Mouse (Mus musculus) brain, embryonic 18.5 days (tissue): ENCODE measurements around the gene Setdb1.

Experiments used
- DNase-seq: peaks from one replicate; pipeline ENCODE4 v3.0.0-alpha.2; 2012; ENCODE audit warnings: low read depth, low spot score

Setdb1 gene

DNA sequence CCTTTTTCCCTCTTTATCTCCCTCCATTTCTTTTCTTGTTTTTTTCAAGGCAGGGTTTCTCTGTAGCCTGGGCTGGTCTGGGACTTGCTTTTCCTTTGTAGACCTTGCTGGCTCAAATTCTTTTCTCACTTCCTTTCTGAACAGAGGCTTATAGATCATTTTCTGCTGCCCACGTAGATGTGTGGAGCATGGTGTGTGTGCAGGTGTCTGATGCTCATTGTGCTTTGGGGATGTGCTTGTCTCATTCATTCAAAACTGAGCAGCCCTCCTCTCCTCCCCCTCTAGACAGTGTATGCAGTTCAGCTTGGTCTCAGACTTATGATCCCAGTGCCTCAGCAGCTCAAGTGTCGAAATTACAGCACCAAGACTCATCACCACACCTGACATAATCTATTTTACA, 37.9 kb downstream of the Setdb1 start:
- no peak for DNase-seq

DNA sequence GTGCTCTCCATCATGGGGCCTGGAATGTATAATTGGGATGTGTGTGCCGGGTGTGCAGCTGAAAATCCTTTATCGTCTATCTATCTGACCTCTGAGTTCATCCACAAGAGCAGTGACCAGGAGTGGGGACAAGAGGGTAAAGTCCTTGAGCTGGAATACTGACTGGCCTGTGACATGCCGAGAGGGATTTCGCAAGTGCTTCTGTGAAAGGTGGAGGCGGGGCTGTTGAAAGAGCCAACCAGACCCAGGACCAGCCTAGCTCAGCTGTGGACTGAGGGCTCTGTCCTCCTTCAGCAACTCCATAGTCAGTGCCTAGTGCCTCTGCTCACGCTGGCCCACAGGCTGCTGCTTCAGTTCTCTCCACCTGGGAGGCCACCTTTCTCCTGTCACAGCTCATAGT, 38.5 kb downstream of the Setdb1 start:
- DNase-seq, result no peak

DNA sequence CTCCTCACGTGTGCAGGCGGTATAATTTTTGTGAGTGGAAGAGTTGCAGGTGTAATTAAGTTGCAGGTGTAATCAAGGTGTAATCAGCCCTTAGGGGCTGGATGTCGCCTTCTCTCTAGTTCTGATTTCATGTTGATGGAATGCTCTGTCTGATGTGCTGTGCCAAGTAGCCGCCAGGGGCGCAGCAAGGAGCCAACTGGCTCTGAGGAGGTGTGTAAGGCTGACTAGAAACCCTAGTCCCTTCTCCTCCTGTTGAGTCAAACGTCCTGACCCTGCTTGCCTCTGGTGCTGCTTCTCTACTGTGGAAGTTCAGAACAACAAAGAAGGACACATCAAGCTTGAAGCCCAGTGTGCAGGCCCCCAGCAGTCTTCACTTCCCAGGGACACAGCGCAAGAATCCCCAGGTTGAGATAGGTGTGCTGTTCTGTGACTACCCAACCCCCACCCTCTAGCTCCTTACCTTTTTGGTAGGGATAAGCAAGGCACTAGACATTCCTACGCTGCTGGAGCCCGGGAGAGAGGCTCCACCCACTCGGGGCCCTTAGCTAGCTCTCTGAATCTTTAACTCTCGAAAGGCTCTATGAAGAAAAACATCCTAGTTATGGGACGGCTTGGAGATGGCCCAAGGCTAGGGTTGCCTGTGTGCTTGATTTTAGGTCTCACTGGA, 39.5 kb downstream of the Setdb1 start:
- no peak for DNase-seq

DNA sequence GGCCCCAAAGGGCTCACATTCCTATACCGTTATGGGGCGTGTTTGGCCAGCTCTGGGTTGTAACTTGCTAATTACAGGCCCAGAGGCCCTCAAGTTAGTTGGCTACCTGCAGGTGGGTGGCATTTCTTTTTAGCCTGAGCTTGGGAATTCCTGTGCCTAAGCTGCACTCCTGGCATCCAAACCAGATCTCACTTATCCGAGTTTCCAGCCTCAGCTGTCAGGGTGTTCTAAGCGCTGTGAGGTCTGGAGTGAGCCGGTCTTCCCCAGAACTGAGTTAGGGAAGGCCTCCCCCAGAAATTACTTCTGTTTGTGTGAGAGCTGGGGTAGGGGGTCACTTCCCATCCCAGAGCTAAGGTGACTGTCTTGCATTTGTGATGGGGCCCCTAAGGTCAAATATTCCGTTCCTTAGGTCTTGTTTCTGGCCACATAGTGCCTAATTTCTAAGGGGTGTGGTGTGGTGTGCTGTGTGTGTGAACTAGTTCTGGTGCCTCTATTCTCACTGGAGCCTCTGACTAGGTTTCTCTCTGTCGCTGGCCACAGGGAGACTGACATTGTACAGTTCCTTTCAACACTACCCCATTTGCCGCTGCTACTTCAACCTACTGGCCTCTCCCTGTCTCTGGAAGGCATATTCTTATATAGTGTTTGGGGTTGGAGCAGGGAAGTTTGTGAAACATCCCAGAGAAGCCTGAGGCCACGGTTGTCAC, 41.0 kb downstream of the Setdb1 start:
- DNase-seq, result no peak

GRCm38 (mm10) chr3:95315094-95315843, 41.7 kb downstream of the Setdb1 start:
- DNase-seq, result peak; percentile 49

GRCm38 (mm10) chr3:95314486-95315093, 42.4 kb downstream of the Setdb1 start, which contains the start of gene Cers2:
Cers2 (plus strand) TSS chr3:95314791.
- DNase-seq, result no peak

GRCm38 (mm10) chr3:95314075-95314474, 42.9 kb downstream of the Setdb1 start:
- DNase-seq, result no peak

DNA sequence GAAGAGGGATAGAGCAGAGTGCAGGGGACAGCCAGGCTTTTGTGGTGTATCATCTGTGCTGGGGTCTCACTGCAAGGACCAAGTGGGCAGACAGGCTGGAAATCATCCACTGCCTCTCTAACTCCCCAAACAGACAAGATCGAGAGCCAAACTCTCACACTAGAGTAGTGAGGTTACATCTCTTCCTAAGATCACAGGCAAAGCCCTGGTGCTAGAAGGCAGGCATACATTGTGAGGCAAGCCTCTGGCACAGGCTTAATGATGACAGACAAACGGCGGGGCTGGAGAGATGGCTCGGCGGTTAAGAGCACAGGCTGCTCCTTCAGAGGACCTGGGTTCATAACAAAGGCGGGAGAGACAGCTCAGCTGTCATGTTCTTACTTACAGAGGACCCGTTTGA, 43.5 kb downstream of the Setdb1 start:
- DNase-seq, result no peak

DNA sequence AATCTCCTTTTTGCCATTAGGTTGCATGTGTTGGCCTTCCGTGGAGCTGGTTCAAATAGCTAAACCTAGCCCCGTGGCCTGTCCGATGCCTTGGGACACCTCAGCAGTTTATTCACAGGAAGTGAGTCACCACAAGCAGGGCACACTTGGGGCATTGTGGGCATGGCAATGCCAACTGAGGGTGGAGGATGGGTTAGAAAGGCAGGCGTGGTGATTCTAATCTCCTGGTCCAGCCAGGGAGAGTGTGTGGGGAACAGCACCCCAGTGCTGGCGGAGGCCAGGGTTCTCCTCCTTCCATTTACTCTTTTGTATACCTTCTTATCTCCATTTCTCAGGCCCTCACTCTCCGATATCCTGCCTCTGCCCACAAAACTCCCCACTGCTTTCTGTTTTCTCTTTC, 44.4 kb downstream of the Setdb1 start:
- DNase-seq, result no peak

DNA sequence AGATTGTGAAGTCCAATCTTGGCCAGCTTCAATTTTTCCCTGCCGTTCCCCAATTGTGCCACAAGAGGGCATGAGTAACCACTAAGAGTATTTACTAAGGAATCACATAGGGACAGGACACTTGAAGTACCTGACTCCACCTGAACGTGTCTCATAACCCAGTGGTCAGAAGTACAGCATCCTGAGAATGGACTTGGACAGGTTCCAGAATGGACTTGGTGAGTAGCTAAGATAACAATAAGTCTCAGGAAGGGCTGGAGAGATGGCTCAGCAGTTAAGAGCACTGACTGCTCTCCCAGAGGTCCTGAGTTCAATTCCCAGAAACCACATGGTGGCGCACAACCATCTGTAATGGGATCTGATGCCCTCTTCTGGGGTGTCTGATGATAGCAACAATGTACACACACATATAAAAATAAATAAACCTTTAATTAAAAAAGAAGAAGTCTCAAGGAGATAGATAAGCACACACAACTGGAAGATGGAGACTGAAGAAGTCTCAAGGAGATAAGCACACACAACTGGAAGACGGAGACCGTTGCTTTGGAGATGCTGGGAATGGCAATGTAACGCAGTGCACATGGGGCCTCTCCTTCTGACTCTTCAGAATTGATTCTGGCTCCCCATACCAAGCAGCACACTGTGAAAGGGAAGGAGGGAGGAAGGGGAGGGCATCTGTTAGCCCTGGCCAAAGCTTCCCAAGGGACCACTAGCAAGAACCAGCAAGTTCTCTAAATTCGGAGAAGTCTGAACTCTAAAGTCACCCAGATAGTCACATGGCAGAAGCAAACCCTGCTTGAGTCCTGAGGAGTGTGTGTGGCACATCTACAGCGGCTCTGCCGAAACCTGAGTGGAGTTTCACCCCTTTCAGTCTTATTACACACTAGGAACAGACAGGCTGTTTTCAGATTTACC, 45.8 kb downstream of the Setdb1 start:
- DNase-seq, result no peak

GRCm38 (mm10) chr3:95310496-95310895, 46.5 kb downstream of the Setdb1 start:
- DNase-seq, result no peak

GRCm38 (mm10) chr3:95307100-95307499, 49.9 kb downstream of the Setdb1 start, which contains the start of gene Anxa9:
Anxa9 (minus strand) TSS chr3:95307176.
- DNase-seq, result no peak

- DNase-seq, result no peak
These were observed 50.8 kb downstream of the Setdb1 start for GRCm38 (mm10) chr3:95306244-95306643.

- DNase-seq, result no peak
These were observed 55.7 kb downstream of the Setdb1 start for GRCm38 (mm10) chr3:95301204-95301796.

DNA sequence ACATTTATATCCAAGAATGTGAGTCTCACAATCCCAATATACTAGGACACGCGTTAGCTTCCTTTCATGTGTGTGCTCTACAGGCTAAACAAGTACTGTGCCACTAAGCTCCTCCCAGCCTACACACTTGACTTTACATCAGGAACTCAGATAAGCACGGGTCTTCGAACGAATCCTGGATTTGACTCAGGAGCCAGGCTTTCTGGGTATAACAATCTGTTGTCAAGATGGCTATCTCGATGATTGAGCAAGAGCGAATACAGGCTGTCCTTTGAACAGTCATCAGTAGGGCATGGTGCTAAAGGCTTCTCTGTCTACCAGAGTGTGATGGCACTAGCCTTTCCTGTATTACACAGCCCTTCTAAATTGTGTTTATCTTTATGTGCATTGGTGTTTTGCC, 59.0 kb downstream of the Setdb1 start:
- no peak for DNase-seq

DNA sequence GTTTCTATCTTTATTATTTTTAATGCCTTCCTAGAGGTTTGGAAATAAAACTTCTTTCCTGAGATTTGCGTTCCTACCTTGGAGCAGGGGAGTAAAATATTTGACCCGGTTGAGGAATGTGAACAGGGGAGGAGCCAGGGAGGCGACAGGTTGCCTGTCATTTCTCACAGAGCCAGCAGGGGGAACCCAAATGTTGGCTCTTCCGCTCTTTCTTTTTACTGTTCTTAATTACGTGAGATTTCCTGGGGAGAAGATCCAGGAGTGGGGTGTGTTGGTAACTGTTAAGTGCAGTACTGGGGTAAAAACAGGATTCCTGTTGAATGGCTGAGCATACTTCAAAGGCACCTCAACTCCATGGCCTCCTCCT, 60.9 kb downstream of the Setdb1 start:
- DNase-seq, result no peak

- DNase-seq, result no peak
These were observed 61.5 kb downstream of the Setdb1 start for GRCm38 (mm10) chr3:95295321-95296102.

DNA sequence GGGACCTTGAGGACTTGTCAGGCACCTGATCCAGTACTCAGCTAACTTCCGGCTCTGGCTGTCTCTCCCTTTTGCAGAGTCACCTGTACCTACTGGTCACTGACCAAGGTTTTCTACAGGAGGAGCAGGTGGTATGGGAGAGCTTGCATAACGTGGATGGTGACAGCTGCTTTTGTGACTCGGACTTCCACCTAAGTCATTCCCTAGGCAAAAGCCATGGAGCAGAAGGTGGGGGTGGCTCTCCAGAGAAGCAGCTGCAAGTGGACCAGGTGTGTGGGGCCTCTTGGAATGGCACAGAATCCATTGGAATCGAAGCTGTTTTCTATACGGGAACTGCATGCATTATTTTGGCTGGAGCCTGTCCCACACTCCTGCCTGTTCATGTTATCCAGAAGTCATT, 62.3 kb downstream of the Setdb1 start:
- DNase-seq, result no peak

- DNase-seq, result no peak
These were observed 62.7 kb downstream of the Setdb1 start for GRCm38 (mm10) chr3:95294316-95294715.

GRCm38 (mm10) chr3:95293537-95293936, 63.5 kb downstream of the Setdb1 start:
- DNase-seq, result no peak
